Mouse (Mus musculus) kidney, adult 9 months (tissue): ENCODE measurements around the gene Nipsnap3b.

Experiments
- DNase-seq: peaks from one replicate; pipeline ENCODE4 v3.0.0; 2022

Nipsnap3b gene

GRCm38 (mm10) chr4:53011732-53012361 lies at the start of gene Nipsnap3b:
Gene Nipsnap3b (plus strand): TSS chr4:53011880.
- peak; percentile 96 for DNase-seq

- no peak for DNase-seq
These were observed 47.4 kb upstream of the Nipsnap3b start, which contains the start of gene Olfr270 for GRCm38 (mm10) chr4:52964247-52964646. Gene Olfr270 (plus strand): TSS chr4:52964547.

- DNase-seq = peak; percentile 3
These were observed 26.5 kb upstream of the Nipsnap3b start for GRCm38 (mm10) chr4:52985216-52985615.

GRCm38 (mm10) chr4:52986266-52986665 lies 25.4 kb upstream of the Nipsnap3b start:
- DNase-seq = no peak

- no peak for DNase-seq
These were observed 22.4 kb upstream of the Nipsnap3b start, which contains the start of gene Nipsnap3a for GRCm38 (mm10) chr4:52989248-52989647. Gene Nipsnap3a (plus strand): TSS chr4:52989272.

- no peak for DNase-seq
These were observed 12.2 kb upstream of the Nipsnap3b start for GRCm38 (mm10) chr4:52999449-52999848.

- DNase-seq = no peak
These were observed 11.5 kb upstream of the Nipsnap3b start for GRCm38 (mm10) chr4:53000154-53000553.

DNA sequence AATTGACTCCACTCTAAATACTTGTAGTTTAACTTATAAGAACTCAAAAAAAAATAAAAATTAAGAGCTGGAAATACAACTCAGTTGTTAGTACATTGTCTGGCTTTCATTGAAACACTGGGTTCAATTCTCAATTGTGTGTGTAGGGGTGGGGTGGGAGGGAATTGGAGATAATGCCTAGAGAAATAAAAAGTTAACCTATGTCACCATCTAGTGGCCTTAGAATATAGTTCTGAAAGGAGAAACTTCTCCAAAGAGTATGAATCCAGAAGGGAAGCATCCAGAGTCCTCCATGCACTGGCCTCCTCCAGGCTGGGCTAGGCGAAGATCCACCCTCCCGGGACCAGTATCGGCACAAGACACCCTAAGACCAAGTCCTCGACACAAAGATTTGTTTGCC lies 2.5 kb upstream of the Nipsnap3b start:
- no peak for DNase-seq

GRCm38 (mm10) chr4:53009871-53010270 lies 1.8 kb upstream of the Nipsnap3b start:
- DNase-seq = no peak

DNA sequence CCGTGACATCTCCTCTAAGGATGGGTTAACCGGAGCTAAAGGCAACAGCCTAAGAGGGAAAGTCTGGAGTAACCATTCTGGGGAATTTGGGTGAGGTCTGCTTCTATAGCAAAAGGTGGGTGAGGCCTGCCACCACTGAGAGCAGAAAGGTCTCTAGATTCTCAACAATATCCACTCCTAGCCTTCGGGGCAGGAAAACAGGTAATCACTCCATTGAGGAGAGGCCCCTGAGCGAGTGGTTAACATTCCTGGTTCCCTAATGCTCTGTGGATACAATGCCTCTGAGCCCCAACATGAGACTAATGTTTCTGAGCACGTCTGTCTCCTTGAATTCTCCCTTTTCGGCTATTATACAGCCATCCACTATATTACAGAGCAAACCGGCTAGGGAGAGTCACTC lies 2.7 kb downstream of the Nipsnap3b start:
- DNase-seq = no peak

DNA sequence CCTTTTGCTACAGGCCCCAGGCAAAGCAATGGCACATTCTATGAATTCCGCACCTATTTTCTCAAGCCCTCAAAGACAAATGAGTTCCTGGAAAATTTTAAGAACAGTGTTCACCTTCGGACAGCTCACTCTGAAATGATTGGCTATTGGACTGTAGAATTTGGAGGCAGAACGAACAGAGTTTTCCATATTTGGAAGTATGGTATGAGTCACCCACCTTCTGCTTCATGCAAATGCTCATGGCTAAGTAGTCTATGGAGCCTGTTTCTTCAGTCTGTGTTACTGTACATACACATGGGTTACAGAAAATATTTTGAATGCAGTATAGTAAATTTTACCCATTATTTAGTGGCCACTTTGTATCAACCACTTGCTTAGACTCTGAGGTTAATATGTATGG lies 3.3 kb downstream of the Nipsnap3b start:
- no peak for DNase-seq

DNA sequence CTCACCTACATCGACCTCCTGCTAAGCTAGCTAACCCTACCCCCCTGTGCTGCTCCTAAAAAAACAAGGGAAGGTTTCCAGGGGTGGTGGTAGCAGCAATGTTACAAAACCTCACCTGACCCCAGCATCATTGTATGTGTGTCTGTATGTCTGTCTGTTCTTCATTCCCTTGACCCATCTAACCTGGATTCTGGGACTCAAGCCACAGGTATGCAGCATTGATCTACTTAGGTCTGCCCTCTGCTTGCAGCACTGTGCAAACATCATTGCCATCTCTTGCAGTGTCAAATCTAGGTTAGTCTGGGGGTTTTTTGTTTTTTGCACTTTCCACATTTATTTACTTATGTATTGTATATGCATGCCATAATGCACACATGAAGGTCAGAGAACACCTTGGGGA lies 6.7 kb downstream of the Nipsnap3b start:
- no peak for DNase-seq

GRCm38 (mm10) chr4:53023189-53023925 lies 11.7 kb downstream of the Nipsnap3b start:
- DNase-seq = no peak

DNA sequence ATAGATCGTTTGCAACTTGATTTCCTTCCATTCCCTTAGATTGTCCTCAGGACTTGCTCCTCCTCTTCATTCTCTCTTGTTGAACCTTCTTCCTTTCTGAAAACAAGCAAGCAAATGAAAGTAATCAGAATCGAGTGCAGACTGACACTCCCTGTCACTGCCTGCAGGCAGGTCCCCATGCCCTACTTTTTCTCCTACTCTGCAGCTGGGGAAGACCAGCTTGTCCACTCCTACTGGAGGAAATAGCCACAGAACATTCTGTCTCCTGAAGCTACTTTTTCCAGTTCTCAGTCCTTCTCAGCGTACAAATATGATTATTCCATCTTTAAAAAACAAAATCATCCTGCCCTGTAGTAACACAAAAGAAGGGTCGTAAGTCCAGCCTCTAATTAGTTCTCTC lies 12.7 kb downstream of the Nipsnap3b start:
- DNase-seq = no peak

DNA sequence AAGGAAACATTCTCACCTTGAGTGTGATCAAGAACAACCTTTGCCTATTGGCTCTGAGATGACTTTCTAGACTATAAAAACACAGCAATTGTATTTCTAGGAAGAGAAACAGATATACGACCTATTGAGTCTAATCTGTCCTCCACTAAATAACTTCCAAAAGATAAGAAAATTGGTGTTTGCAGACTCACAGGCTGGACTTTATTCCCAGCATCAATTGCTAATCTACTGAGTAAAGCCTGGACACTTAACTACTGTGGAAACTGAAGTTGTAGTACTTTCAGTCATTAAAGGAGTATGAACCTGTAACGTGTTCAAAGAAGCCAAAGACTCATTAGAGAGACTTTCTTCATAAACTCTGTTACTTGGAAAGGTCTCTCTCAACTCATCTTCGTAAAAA lies 16.1 kb downstream of the Nipsnap3b start:
- DNase-seq = no peak

DNA sequence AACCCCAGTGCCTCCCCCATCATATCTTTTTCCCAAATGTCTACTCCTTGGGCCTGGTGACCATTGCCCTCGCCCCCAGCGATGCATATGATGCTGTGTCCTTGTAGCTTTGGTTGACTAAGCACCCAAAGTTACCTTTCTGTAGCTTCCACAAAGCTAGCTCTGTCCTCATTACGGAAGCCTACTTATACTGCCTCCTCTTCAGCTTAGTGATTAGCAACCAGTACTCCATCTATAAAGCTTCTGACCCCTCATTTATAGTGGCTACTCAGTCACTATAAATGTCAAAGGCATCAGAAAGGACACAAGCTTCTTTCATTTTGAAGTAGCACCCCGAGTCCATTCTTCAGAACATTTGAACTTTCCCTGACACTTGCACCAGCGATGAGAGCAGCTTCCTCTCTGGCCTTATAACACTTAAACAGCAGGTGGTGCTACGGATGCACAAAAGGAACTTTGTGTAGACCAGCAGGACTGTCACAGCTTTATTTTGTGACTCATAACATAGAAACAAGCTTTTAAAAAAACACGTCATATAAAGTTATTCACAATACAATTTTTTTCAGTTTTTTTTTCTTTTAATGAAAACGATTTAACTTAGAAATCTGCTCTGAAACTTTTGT lies 18.8 kb downstream of the Nipsnap3b start:
- peak; percentile 18 for DNase-seq

GRCm38 (mm10) chr4:53043819-53044218 lies 32.1 kb downstream of the Nipsnap3b start:
- no peak for DNase-seq

DNA sequence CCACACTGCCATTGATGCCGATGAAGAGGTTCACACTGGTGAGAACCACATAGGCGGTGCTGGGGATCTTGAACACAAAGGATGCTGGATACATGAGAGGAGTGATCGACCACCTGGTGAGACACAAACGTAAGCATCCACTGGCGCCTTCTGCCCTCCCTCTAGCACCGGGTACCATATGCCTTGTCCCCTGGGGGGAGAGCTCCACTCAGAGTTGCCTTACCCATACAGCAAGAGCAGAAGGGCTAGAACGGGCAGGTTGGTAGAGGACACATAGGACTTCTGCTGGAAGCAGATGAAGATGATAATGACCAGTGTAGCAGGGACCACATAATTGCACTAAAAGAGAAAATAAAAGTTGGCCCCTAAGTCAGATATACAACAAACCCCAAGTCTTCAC lies 34.1 kb downstream of the Nipsnap3b start:
- no peak for DNase-seq

GRCm38 (mm10) chr4:53046238-53047022 lies 34.8 kb downstream of the Nipsnap3b start:
- no peak for DNase-seq

GRCm38 (mm10) chr4:53062301-53063008 lies 50.8 kb downstream of the Nipsnap3b start:
- DNase-seq = no peak
